Mouse (Mus musculus): ENCODE results near the gene Sema6c. TPM values are rescaled to one million over a fixed set of nuclear protein-coding genes. Genes with fewer than 3 reads are reported as not detected.
A peak's percentile ranks its signal among the peaks of the same experiment; 100 is the strongest.
"Not testable (repeated sequence)": the region's sequence is repeated elsewhere in the genome, so short reads cannot be mapped to it uniquely, and the experiment has no call there.

Gene Sema6c
- polyA plus RNA-seq, 1 experiment from 2014 or later: 22.8 TPM

- Histone ChIP-seq H3K36me3 (ENCODE audit: control insufficient read depth, insufficient read depth, low read length) (peaks cover 24% of the 10 kb centered on the region), H3K9me3 (replicated peaks; ENCODE audit: control insufficient read depth, low read length) (no peaks in the 10 kb centered on the region), H3K4me2 (ENCODE audit: low read length) (no peak overlapping the region), H3K4me1 (ENCODE audit: control insufficient read depth, insufficient read depth, low read length) (peaks cover 6% of the 10 kb centered on the region), H3K27ac (ENCODE audit: low read depth, low read length) (no peak overlapping the region), H3K4me3 (ENCODE audit: low read depth, low read length) (no peak overlapping the region), H3K27me3 (replicated peaks; ENCODE audit: control insufficient read depth, insufficient read depth, low read length) (no peaks in the 10 kb centered on the region), H3K9ac (ENCODE audit: low read length) (no peak overlapping the region)
- ATAC-seq: no peak
- DNase-seq (ENCODE audit: low spot score): no peak
- 88% methylated on average over 5 of the region's 5 CpGs for WGBS
Observed at GRCm38 (mm10) chr3:95130081-95130480, 30.2 kb upstream of the Sema6c start.

- H3K36me3 ChIP-seq (ENCODE audit: control insufficient read depth, insufficient read depth, low read length): peaks cover 24% of the 10 kb centered on the region
- H3K4me1 ChIP-seq (ENCODE audit: control insufficient read depth, insufficient read depth, low read length): peaks cover 11% of the 10 kb centered on the region
- not testable (repeated sequence) for ATAC-seq; H3K9me3 ChIP-seq (replicated peaks; ENCODE audit: control insufficient read depth, low read length); H3K9ac ChIP-seq (ENCODE audit: low read length); H3K4me2 ChIP-seq (ENCODE audit: low read length); H3K27me3 ChIP-seq (replicated peaks; ENCODE audit: control insufficient read depth, insufficient read depth, low read length); H3K27ac ChIP-seq (ENCODE audit: low read depth, low read length); DNase-seq (ENCODE audit: low spot score)
- 82% methylated on average over 2 of the region's 2 CpGs for WGBS
- H3K4me3 ChIP-seq (ENCODE audit: low read depth, low read length): peak overlapping the region; percentile 43; the same call in 1 of the 2 replicates
Observed at GRCm38 (mm10) chr3:95132389-95132788, 27.9 kb upstream of the Sema6c start.

- Histone ChIP-seq H3K4me1 (ENCODE audit: control insufficient read depth, insufficient read depth, low read length) (peaks cover 11% of the 10 kb centered on the region), H3K4me2 (ENCODE audit: low read length) (peak overlapping the region; percentile 64), H3K36me3 (ENCODE audit: control insufficient read depth, insufficient read depth, low read length) (peaks cover 27% of the 10 kb centered on the region), H3K27me3 (replicated peaks; ENCODE audit: control insufficient read depth, insufficient read depth, low read length) (no peaks in the 10 kb centered on the region), H3K27ac (ENCODE audit: low read depth, low read length) (no peak overlapping the region; the same call in 1 of the 2 replicates), H3K9ac (ENCODE audit: low read length) (peak overlapping the region; percentile 58), H3K9me3 (replicated peaks; ENCODE audit: control insufficient read depth, low read length) (no peaks in the 10 kb centered on the region), H3K4me3 (ENCODE audit: low read depth, low read length) (peak overlapping the region; percentile 43)
- 60% methylated on average over 11 of the region's 11 CpGs for WGBS
- peak; percentile 18 for ATAC-seq
- no peak for DNase-seq (ENCODE audit: low spot score)
Observed at GRCm38 (mm10) chr3:95133176-95133575, 27.1 kb upstream of the Sema6c start.

- H3K27ac ChIP-seq (ENCODE audit: low read depth, low read length): peak within 1 kb of the TSS; percentile 35; the same call in 1 of the 2 replicates
- peaks cover 26% of the 10 kb centered on the region for H3K36me3 ChIP-seq (ENCODE audit: control insufficient read depth, insufficient read depth, low read length)
- ATAC-seq (peak; percentile 96), DNase-seq (ENCODE audit: low spot score) (peak; percentile 98)
- peak within 1 kb of the TSS; percentile 64 for H3K4me2 ChIP-seq (ENCODE audit: low read length)
- H3K9ac ChIP-seq (ENCODE audit: low read length): peak within 1 kb of the TSS; percentile 58
- H3K9me3 ChIP-seq (replicated peaks; ENCODE audit: control insufficient read depth, low read length): no peaks in the 10 kb centered on the region
- under 1% methylated on average over 20 of the region's 20 CpGs for WGBS
- no peaks in the 10 kb centered on the region for H3K27me3 ChIP-seq (replicated peaks; ENCODE audit: control insufficient read depth, insufficient read depth, low read length)
- peaks cover 11% of the 10 kb centered on the region for H3K4me1 ChIP-seq (ENCODE audit: control insufficient read depth, insufficient read depth, low read length)
- peak within 1 kb of the TSS; percentile 43 for H3K4me3 ChIP-seq (ENCODE audit: low read depth, low read length)
Observed at GRCm38 (mm10) chr3:95133680-95134101, 26.6 kb upstream of the Sema6c start, which contains the start of the genes Scnm1 and Lysmd1. TSS of gene Scnm1 (minus strand) at chr3:95134011. TSS of gene Lysmd1 (plus strand) at chr3:95134088.

- not testable (repeated sequence) for H3K27ac ChIP-seq (ENCODE audit: low read depth, low read length); DNase-seq (ENCODE audit: low spot score); H3K9me3 ChIP-seq (replicated peaks; ENCODE audit: control insufficient read depth, low read length); H3K9ac ChIP-seq (ENCODE audit: low read length); H3K4me2 ChIP-seq (ENCODE audit: low read length); H3K27me3 ChIP-seq (replicated peaks; ENCODE audit: control insufficient read depth, insufficient read depth, low read length)
- no CpG with 5 or more reads among the region's 12 CpGs for WGBS
- ATAC-seq: peak; percentile 60
- H3K4me1 ChIP-seq (ENCODE audit: control insufficient read depth, insufficient read depth, low read length): peaks cover 11% of the 10 kb centered on the region
- H3K4me3 ChIP-seq (ENCODE audit: low read depth, low read length): peak overlapping the region; percentile 43
- peaks cover 22% of the 10 kb centered on the region for H3K36me3 ChIP-seq (ENCODE audit: control insufficient read depth, insufficient read depth, low read length)
Observed at GRCm38 (mm10) chr3:95134133-95134532, 26.1 kb upstream of the Sema6c start.

- WGBS: 31% methylated on average over 6 of the region's 6 CpGs
- no peak overlapping the region for H3K27ac ChIP-seq (ENCODE audit: low read depth, low read length)
Observed at GRCm38 (mm10) chr3:95135023-95135422, 25.2 kb upstream of the Sema6c start.

GRCm38 (mm10) chr3:95135433-95136052, 24.7 kb upstream of the Sema6c start:
- DNase-seq (ENCODE audit: low spot score) (no peak), ATAC-seq (no peak)
- no peaks in the 10 kb centered on the region for H3K27me3 ChIP-seq (replicated peaks; ENCODE audit: control insufficient read depth, insufficient read depth, low read length)
- 93% methylated on average over 7 of the region's 7 CpGs for WGBS
- peaks cover 21% of the 10 kb centered on the region for H3K36me3 ChIP-seq (ENCODE audit: control insufficient read depth, insufficient read depth, low read length)
- H3K4me2 ChIP-seq (ENCODE audit: low read length): peak overlapping the region; percentile 34; the same call in 1 of the 2 replicates
- H3K9me3 ChIP-seq (replicated peaks; ENCODE audit: control insufficient read depth, low read length): no peaks in the 10 kb centered on the region
- no peak overlapping the region for H3K27ac ChIP-seq (ENCODE audit: low read depth, low read length)
- H3K4me3 ChIP-seq (ENCODE audit: low read depth, low read length): no peak overlapping the region
- H3K9ac ChIP-seq (ENCODE audit: low read length): no peak overlapping the region
- peaks cover 11% of the 10 kb centered on the region for H3K4me1 ChIP-seq (ENCODE audit: control insufficient read depth, insufficient read depth, low read length)

More at GRCm38 (mm10) chr3:95135023-95135422, 25.2 kb upstream of the Sema6c start:
- peak overlapping the region; percentile 24 for H3K4me3 ChIP-seq (ENCODE audit: low read depth, low read length)
- H3K9me3 ChIP-seq (replicated peaks; ENCODE audit: control insufficient read depth, low read length): no peaks in the 10 kb centered on the region
- DNase-seq (ENCODE audit: low spot score) (peak; percentile 16), ATAC-seq (no peak)
- H3K36me3 ChIP-seq (ENCODE audit: control insufficient read depth, insufficient read depth, low read length): peaks cover 19% of the 10 kb centered on the region
- no peak overlapping the region for H3K9ac ChIP-seq (ENCODE audit: low read length)
- H3K4me2 ChIP-seq (ENCODE audit: low read length): peak overlapping the region; percentile 34
- no peaks in the 10 kb centered on the region for H3K27me3 ChIP-seq (replicated peaks; ENCODE audit: control insufficient read depth, insufficient read depth, low read length)
- H3K4me1 ChIP-seq (ENCODE audit: control insufficient read depth, insufficient read depth, low read length): peaks cover 11% of the 10 kb centered on the region

GRCm38 (mm10) chr3:95136336-95136735, 23.9 kb upstream of the Sema6c start:
- Histone ChIP-seq H3K4me2 (ENCODE audit: low read length) (no peak overlapping the region), H3K27ac (ENCODE audit: low read depth, low read length) (no peak overlapping the region), H3K9me3 (replicated peaks; ENCODE audit: control insufficient read depth, low read length) (no peaks in the 10 kb centered on the region), H3K4me3 (ENCODE audit: low read depth, low read length) (no peak overlapping the region), H3K27me3 (replicated peaks; ENCODE audit: control insufficient read depth, insufficient read depth, low read length) (no peaks in the 10 kb centered on the region), H3K4me1 (ENCODE audit: control insufficient read depth, insufficient read depth, low read length) (peaks cover 11% of the 10 kb centered on the region), H3K36me3 (ENCODE audit: control insufficient read depth, insufficient read depth, low read length) (peaks cover 24% of the 10 kb centered on the region), H3K9ac (ENCODE audit: low read length) (no peak overlapping the region)
- DNase-seq (ENCODE audit: low spot score) (no peak), ATAC-seq (no peak)
- 87% methylated on average over 3 of the region's 3 CpGs for WGBS

GRCm38 (mm10) chr3:95139586-95140288, 20.5 kb upstream of the Sema6c start:
- H3K9ac ChIP-seq (ENCODE audit: low read length): no peak overlapping the region
- 0 out of 2 replicates have a peak, but pooled peaks cover 5% of the 10 kb centered on the region for H3K4me1 ChIP-seq (ENCODE audit: control insufficient read depth, insufficient read depth, low read length)
- 82% methylated on average over 25 of the region's 25 CpGs for WGBS

More at GRCm38 (mm10) chr3:95139586-95140288, 20.5 kb upstream of the Sema6c start:
- Histone ChIP-seq H3K36me3 (ENCODE audit: control insufficient read depth, insufficient read depth, low read length) (peaks cover 19% of the 10 kb centered on the region), H3K4me3 (ENCODE audit: low read depth, low read length) (no peak overlapping the region), H3K4me2 (ENCODE audit: low read length) (no peak overlapping the region), H3K9me3 (replicated peaks; ENCODE audit: control insufficient read depth, low read length) (no peaks in the 10 kb centered on the region), H3K27me3 (replicated peaks; ENCODE audit: control insufficient read depth, insufficient read depth, low read length) (no peaks in the 10 kb centered on the region), H3K27ac (ENCODE audit: low read depth, low read length) (no peak overlapping the region)
- ATAC-seq (no peak), DNase-seq (ENCODE audit: low spot score) (no peak)
